Mouse (Mus musculus) heart, postnatal 0 days (tissue): ENCODE results near the gene Zfpm1.

ENCODE experiments used
- CTCF ChIP-seq: IDR thresholded peaks from 2 replicates; pipeline ENCODE4 v1.5.1; 2016; ENCODE audit warnings: antibody characterized with exemption, control low read depth, low read depth
- EP300 ChIP-seq: IDR thresholded peaks from 2 replicates; pipeline ENCODE4 v1.6.1; 2016; ENCODE audit warnings: antibody characterized with exemption, low read depth

DNA sequence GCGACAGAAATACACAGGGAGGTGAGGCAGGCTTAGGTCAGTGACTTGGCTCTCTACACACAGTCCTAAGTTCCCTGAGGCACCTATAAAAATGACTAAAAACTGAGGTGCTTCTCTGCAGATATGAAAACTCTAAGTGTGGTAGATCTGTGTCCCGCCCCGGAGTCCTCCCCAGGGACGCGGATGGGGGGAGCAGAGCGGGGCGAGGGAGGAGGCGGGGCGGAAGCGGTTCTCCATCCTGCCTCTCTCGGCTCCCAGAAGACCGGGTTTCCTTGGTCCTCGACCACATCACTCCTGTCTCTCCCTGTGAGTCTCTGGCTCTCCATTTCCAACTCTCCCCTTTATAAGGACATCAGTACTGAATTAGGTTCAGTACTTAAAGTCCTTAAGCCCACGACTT, 61.8 kb downstream of the Zfpm1 start:
- TF ChIP-seq CTCF (no peak), EP300 (no peak)
